Mouse (Mus musculus): ENCODE data around the gene Wnt7b. TPM values are rescaled to one million over a fixed set of nuclear protein-coding genes. Genes with fewer than 3 reads are reported as not detected.

Gene Wnt7b
- total and polyA plus RNA-seq, 2 experiments from 2014 or later, result 26.0 to 56.6 TPM

GRCm38 (mm10) chr15:85569995-85570734 lies 12.1 kb downstream of the Wnt7b start:
- H3K4me3 ChIP-seq (ENCODE audit: low read length), result no peak overlapping the region
- H3K4me1 ChIP-seq (ENCODE audit: insufficient read depth, low read length), result peaks cover 27% of the 10 kb centered on the region; the same call in 1 of the 2 replicates
- H3K9ac ChIP-seq (replicated peaks; ENCODE audit: low read length), result no peak overlapping the region
- no peak for TF ChIP-seq CTCF (IDR thresholded peaks at IDR 0.05; ENCODE audit: low read depth)
- DNase-seq (ENCODE audit: low spot score), result no peak
- no peak overlapping the region for H3K4me2 ChIP-seq (ENCODE audit: low read depth, low read length)
- H3K9me3 ChIP-seq (ENCODE audit: low read length), result no peaks in the 10 kb centered on the region
- no peak for ATAC-seq
- no peaks in the 10 kb centered on the region for H3K36me3 ChIP-seq (ENCODE audit: insufficient read depth, low read length)
- 0 out of 2 replicates have a peak overlapping the region, but pooled peaks have one; percentile 32 for H3K27ac ChIP-seq
- WGBS, result 76% methylated on average over 8 of the region's 8 CpGs
- H3K27me3 ChIP-seq (ENCODE audit: insufficient read depth, low read length), result peaks cover 1% of the 10 kb centered on the region; the same call in 1 of the 2 replicates

DNA sequence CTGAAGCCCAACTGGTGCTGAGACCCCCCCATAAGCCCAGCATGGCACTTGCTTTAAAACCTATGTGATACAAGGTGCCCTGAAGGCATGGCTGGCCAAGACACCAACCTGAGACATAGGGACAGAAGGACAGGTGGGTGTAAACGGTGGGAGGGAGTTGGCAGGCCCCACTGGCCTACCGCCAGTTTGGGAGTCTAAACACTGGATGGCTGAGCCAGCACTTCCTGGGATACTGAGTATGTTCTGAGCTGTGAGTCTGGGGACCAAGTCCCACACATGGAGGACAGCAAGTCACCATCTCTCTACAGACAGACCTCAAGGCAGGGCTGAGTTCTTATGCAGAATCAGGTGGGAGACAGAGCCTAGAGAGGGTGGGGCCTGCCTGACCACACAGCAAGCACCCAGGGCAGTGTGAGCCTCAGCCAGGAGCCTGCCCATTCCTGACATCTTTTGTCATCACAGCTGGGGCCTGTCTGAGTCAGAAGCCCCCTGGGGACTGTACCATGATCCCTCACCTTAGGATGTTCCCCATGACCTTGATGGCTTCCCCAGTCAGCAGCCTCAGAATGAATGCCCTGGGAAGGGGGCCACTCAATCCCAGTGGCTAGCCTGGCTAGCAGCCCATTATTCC lies 13.0 kb downstream of the Wnt7b start:
- DNase-seq (ENCODE audit: low spot score), result peak; percentile 64
- H3K36me3 ChIP-seq (ENCODE audit: insufficient read depth, low read length), result no peaks in the 10 kb centered on the region
- no peak overlapping the region for H3K4me3 ChIP-seq (ENCODE audit: low read length)
- 26% methylated on average over 2 of the region's 2 CpGs for WGBS
- TF ChIP-seq CTCF (IDR thresholded peaks at IDR 0.05; ENCODE audit: low read depth), result no peak
- H3K9me3 ChIP-seq (ENCODE audit: low read length), result no peaks in the 10 kb centered on the region
- no peak overlapping the region for H3K4me2 ChIP-seq (ENCODE audit: low read depth, low read length)
- H3K9ac ChIP-seq (replicated peaks; ENCODE audit: low read length), result no peak overlapping the region
- peak; percentile 28; the same call in 1 of the 2 replicates for ATAC-seq
- H3K4me1 ChIP-seq (ENCODE audit: insufficient read depth, low read length), result peaks cover 19% of the 10 kb centered on the region; the same call in 1 of the 2 replicates
- H3K27ac ChIP-seq, result peak overlapping the region; percentile 32; the same call in 1 of the 2 replicates
- no peaks in the 10 kb centered on the region for H3K27me3 ChIP-seq (ENCODE audit: insufficient read depth, low read length)

DNA sequence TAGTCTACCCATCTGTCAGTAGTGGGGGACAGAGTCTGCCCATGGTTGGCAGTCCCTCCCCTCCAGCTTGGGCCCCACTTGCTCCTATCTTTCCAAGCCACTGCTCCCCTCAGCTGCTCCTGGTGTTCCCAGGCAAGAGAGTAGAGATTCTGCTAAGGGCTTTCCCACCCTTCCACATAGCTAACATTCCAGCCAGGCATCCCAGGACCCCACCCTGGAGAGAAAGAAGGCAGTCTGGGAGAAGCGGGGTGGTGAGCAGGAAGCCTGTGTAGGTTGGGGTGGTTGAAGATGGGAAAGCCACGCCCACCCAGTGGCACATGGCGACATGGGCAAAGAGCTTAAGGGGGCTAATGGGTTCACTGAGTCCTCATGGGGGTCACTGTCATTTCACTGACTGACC lies 13.9 kb downstream of the Wnt7b start:
- DNase-seq (ENCODE audit: low spot score), result no peak
- Histone ChIP-seq H3K9ac (replicated peaks; ENCODE audit: low read length) (no peak overlapping the region), H3K4me2 (ENCODE audit: low read depth, low read length) (no peak overlapping the region), H3K27ac (no peak overlapping the region), H3K9me3 (ENCODE audit: low read length) (no peaks in the 10 kb centered on the region), H3K4me1 (ENCODE audit: insufficient read depth, low read length) (peaks cover 20% of the 10 kb centered on the region; the same call in 1 of the 2 replicates), H3K4me3 (ENCODE audit: low read length) (no peak overlapping the region), H3K27me3 (ENCODE audit: insufficient read depth, low read length) (no peaks in the 10 kb centered on the region), H3K36me3 (ENCODE audit: insufficient read depth, low read length) (no peaks in the 10 kb centered on the region)
- ATAC-seq, result no peak
- 81% methylated on average over 3 of the region's 3 CpGs for WGBS
- no peak for TF ChIP-seq CTCF (IDR thresholded peaks at IDR 0.05; ENCODE audit: low read depth)

GRCm38 (mm10) chr15:85564966-85565365 lies 17.3 kb downstream of the Wnt7b start:
- DNase-seq (ENCODE audit: low spot score), result peak; percentile 51
- no peak for TF ChIP-seq CTCF (IDR thresholded peaks at IDR 0.05; ENCODE audit: low read depth)
- ATAC-seq, result peak; percentile 25; the same call in 1 of the 2 replicates
- H3K36me3 ChIP-seq (ENCODE audit: insufficient read depth, low read length), result no peaks in the 10 kb centered on the region
- H3K27me3 ChIP-seq (ENCODE audit: insufficient read depth, low read length), result no peaks in the 10 kb centered on the region
- no peak overlapping the region for H3K4me2 ChIP-seq (ENCODE audit: low read depth, low read length)
- 0 out of 2 replicates have a peak, but pooled peaks cover 4% of the 10 kb centered on the region for H3K9me3 ChIP-seq (ENCODE audit: low read length)
- no peak overlapping the region for H3K9ac ChIP-seq (replicated peaks; ENCODE audit: low read length)
- H3K27ac ChIP-seq, result no peak overlapping the region
- WGBS, result 48% methylated on average over 5 of the region's 5 CpGs
- H3K4me1 ChIP-seq (ENCODE audit: insufficient read depth, low read length), result peaks cover 16% of the 10 kb centered on the region; the same call in 1 of the 2 replicates
- H3K4me3 ChIP-seq (ENCODE audit: low read length), result no peak overlapping the region

- Histone ChIP-seq H3K27me3 (ENCODE audit: insufficient read depth, low read length) (no peaks in the 10 kb centered on the region), H3K4me3 (ENCODE audit: low read length) (no peak overlapping the region), H3K4me2 (ENCODE audit: low read depth, low read length) (no peak overlapping the region), H3K9ac (replicated peaks; ENCODE audit: low read length) (no peak overlapping the region), H3K36me3 (ENCODE audit: insufficient read depth, low read length) (no peaks in the 10 kb centered on the region), H3K4me1 (ENCODE audit: insufficient read depth, low read length) (peaks cover 10% of the 10 kb centered on the region; the same call in 1 of the 2 replicates), H3K9me3 (ENCODE audit: low read length) (0 out of 2 replicates have a peak, but pooled peaks cover 4% of the 10 kb centered on the region), H3K27ac (no peak overlapping the region)
- DNase-seq (ENCODE audit: low spot score) (no peak), ATAC-seq (no peak)
- WGBS, result 51% methylated on average over 13 of the region's 13 CpGs
- TF ChIP-seq CTCF (IDR thresholded peaks at IDR 0.05; ENCODE audit: low read depth), result no peak
These were observed 18.1 kb downstream of the Wnt7b start for GRCm38 (mm10) chr15:85564034-85564769.

DNA sequence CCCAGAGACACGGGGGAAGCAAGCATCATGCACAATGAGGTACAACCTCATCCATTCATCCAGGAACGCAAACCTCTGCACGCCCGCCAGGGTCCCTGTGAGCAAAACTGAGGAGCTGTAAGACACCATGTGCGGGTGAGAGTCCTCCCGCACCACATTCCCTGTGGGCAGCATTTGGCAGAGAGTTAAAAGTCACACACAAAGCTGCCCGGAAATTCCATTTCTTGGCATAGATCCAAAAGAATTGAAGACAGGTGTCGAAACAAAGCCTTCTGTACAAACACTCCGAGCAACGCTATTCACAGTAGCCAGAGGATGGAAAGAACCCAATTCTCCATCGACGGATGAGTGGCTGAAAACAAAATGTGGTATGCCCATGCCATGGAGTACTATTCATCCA lies 20.3 kb downstream of the Wnt7b start:
- 44% methylated on average over 12 of the region's 12 CpGs for WGBS
- no peak overlapping the region for H3K9ac ChIP-seq (replicated peaks; ENCODE audit: low read length)

More for the DNA sequence above, 20.3 kb downstream of the Wnt7b start:
- no peak overlapping the region for H3K27ac ChIP-seq
- peaks cover 8% of the 10 kb centered on the region; the same call in 1 of the 2 replicates for H3K4me1 ChIP-seq (ENCODE audit: insufficient read depth, low read length)
- no peak overlapping the region for H3K4me2 ChIP-seq (ENCODE audit: low read depth, low read length)
- TF ChIP-seq CTCF (IDR thresholded peaks at IDR 0.05; ENCODE audit: low read depth), result no peak
- H3K9me3 ChIP-seq (ENCODE audit: low read length), result 0 out of 2 replicates have a peak, but pooled peaks cover 4% of the 10 kb centered on the region
- H3K4me3 ChIP-seq (ENCODE audit: low read length), result no peak overlapping the region
- DNase-seq (ENCODE audit: low spot score) (peak; percentile 28), ATAC-seq (no peak)
- no peaks in the 10 kb centered on the region for H3K27me3 ChIP-seq (ENCODE audit: insufficient read depth, low read length)
- no peaks in the 10 kb centered on the region for H3K36me3 ChIP-seq (ENCODE audit: insufficient read depth, low read length)

All from hindbrain, postnatal 0 days (tissue).